Mouse (Mus musculus): ENCODE data around the gene Mecom.

GRCm38 (mm10) chr3:30207431-30207830 is 340.4 kb downstream of the Mecom start:
- no peak for TF ChIP-seq MYOG (IDR thresholded peaks at IDR 0.05; ENCODE audit: control insufficient read depth in 1 of 3, insufficient read depth in 1 of 3, insufficient read length in 2 of 3, low read depth in 2 of 3)
- no peak for TF ChIP-seq USF1 (IDR thresholded peaks at IDR 0.05; ENCODE audit: low read depth)
- no peak for TF ChIP-seq E2F4 (IDR thresholded peaks at IDR 0.05; ENCODE audit: insufficient read depth)
